Mouse (Mus musculus): ENCODE measurements at regions not wholly inside any gene's neighbourhood (a gene's known extent, or its start where the extent isn't known, plus 50 kb on each side); places are given as distances from the start of the nearest gene placed in this dataset.
A peak's percentile ranks its signal among the peaks of the same experiment; 100 is the strongest.

DNA sequence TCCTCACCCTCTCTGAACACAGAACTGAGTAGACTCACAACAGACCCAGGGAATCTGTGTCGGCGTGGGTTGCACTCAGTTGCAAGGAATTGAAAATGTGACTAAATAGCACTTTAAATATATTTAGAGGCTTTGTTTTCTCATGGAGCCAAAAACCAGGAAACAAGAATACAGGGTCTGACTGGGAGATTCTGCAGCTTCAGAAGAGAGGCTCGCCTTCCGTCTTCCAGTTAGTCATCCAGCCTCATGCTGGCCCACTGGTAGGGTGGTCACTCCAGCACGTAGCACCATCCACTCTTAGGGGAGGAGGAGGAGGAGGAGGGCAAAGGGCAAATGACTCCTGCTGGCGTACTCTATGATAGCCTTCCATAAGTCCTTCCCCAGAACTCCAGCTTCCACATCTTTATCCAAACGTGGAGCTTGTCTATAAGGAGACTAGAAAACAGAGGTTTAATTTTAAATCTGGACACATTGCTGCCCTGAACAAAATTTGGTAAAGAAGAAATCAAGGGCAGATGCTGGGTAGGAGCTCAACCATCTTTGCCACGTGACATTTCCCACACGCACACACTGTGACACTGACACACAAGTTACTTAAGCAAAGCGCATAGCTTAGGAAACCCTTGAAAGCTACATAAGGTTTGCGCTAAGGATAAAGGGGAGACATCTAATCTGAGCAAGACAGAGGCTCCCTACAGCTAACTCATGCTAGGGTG, 60.8 kb downstream of the Mis18a start:
- DNase-seq: no peak
- intact Hi-C loops (cut with DNase I): no loop called here

DNA sequence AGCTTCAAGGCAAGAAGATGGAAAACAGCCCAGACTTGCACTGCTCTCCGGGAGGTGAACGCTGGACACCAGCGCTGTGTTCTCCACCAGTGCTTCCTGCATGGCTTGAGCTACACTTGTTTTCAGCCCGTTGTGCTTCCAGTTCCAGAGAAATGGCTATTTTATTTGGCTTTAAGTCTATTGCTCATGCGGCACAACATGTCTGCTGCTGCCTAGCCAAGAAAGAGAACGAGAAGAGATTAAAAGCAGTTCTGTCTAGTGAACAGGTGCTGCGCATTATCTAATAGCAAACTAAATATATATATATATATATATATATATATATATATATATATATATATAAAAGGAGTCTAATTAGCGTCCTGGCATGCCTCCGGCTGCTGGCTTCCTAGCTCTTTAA, 63.1 kb downstream of the Mis18a start:
- DNase-seq: peak; percentile 13
- intact Hi-C loops (cut with DNase I): no loop called here

DNA sequence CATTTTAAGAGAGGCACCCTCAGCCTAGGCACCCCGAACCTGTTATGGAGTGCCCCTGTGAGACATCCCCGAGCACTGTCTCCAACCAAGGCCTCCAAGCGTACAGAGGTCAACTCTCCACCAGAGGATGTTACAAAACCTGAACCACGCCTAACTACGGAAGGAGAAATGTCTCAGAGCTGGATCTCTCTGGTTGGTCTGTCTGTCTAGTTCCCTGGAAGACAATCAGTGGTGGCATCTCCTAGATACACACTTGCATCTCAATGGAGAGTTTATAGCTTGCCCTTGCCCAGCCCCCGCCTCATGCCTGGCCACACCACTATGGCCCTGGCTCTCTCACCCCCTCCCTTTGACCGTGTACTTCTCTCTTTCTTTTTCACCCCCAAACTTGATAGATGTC, 69.2 kb downstream of the Mis18a start:
- no peak for DNase-seq
- intact Hi-C loops (cut with DNase I): no loop called here

DNA sequence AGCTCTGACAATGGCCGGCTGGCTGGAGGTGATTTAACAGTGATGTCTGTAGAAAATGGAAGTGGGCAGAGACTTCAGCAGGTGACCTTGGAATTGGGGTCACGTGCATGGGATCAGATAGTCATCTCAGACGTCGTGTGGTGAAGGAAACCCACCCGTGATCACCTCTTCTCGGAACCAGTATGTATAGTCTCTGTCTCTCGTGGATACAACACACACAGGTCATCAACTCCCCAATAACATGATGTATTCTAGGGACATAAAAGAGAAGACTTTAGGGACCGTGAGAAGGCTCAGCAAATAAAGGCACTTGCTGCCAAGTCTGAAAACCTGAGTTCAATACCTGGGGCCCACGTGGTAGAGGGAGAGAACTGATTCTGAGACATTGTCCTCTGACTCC, 70.2 kb downstream of the Mis18a start:
- no peak for DNase-seq
- intact Hi-C loops (cut with DNase I): no loop called here

DNA sequence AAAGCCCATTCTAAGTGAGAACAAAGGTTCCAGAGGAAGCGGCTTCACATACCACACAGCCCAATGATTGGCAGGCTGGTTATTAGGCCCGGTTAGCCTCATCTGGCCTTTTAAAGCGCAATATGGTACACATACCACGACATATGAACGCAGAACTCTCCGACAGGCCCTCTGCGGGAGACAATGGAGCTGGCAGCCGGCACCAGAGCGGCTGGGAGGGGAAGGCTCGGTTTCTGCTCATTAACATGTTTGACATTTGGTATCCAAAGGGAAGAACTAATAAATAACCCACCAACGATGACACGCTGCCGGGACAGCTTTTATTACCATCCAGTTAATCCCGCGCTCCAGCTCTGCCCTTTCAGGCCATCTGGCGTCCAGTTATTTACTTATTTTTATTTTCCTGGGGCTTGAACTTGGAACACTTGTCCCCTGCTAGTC, 70.6 kb downstream of the Mis18a start:
- intact Hi-C loops (cut with DNase I): no loop called here
- peak; percentile 74 for DNase-seq

DNA sequence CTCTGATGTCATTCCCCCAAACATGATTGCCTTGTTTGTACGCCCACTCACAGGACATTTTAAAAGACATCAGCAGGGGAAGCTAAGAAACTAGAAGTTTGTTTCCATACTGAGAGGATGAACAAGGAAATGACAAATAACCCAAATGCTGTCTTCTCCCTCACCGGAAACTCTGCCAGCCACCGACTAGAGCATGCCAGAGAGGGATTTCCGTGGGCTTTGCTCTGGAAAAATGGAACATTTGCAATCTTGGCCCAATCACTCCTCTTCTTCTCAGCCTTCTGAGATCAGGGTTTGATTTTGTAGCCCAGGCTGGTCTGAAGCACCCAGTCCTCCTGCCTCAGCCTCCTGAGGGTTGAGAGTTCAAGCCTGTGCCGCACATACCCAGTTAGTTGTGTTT, 72.4 kb downstream of the Mis18a start:
- DNase-seq: no peak
- intact Hi-C loops (cut with DNase I): no loop called here

DNA sequence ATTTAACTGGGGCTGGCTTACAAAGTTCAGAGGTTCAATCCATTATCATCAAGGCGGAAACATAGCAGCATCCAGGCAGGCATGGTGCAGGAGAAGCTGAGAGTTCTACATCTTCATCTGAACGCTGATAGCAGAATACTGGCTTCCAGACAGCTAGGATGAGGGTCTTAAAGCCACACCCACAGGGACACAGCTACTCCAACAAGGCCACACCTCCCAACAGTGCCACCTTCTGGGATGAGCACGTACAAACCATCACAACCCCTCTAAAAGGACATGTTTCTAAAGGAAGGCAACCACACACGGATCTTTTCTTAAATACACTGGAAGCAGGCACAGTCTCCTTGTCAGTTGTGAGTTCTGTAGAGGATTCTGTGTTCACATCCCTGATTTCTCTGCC, 74.4 kb downstream of the Mis18a start:
- intact Hi-C loops (cut with DNase I): no loop called here
- DNase-seq: no peak

DNA sequence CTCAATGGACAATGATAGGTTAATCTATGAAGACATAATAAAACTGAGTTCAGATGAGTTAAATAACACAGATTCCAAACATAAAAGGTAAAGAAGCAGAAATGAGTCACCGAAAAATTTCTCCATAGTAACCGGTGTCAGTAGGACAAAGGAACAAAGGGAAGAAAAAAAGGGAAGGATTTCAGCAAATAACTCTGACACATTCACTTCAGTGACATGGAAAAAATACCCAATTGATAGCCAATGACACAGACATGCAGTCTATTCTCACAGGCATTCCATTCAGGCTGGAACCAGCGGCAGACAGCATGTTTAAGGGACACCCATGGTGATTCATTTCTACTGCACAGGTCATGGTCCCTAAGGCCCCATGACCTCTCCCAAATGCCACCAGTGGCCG, 79.0 kb downstream of the Mis18a start:
- DNase-seq: no peak
- intact Hi-C loops (cut with DNase I): no loop called here

DNA sequence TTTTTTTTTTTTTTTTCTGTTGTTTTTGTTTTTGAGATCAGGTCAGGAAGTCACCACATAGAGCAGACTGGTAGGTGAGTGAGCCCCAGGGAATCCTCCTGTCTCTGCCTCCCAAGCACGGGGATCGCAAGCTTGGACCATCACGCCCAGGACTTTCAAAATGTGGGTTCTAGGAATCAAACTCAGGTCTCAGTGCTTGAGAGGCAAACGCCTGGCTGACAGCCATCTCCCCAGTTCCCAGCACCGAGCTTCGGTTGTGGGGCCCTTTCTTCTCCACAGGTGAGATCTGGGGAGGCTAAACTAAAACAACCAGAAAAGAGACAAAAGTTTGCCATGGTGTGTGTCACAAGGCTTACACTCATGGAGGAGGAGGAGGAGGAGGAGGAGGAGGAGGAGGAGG, 84.5 kb downstream of the Mis18a start:
- intact Hi-C loops (cut with DNase I): no loop called here
- DNase-seq: no peak

DNA sequence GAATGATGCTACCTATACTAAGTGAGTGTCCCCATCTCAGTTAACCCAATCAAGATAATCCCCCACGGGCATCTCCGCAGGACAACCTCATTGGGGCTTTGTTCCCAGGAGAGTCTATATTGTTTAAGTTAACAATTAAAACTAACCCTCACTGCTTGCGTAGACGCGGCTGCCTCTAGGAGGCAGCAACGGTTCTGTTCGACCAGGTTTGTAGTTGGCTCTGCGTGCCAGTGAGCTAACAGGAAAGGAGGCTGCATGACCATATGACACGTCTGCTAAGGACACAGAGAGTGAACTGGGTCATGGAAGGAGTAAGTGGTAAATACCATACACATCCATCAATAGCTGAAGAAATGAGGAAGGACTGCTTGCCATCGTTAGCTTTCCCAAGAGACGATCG, 92.0 kb downstream of the Mis18a start:
- DNase-seq: no peak
- intact Hi-C loops (cut with DNase I): no loop called here

DNA sequence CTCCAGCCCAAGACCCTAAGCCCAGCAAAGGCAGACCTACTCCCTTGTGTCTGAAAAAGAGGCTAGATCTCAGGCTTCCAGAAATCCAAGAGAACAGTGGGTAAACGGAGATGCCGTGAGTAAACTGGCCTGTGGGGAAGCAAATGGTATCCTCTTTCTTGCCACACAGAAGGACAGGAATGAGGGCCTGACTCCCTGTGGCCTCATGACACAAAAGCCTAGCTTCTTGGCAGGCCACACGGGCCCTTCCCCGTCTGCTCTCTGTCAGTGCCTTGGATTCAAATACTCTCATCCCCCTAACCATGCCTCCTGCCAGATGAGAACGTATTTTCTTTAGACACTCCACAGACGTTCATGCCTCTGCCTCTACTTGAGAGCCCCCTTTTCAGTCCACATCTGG, 97.2 kb downstream of the Mis18a start:
- intact Hi-C loops (cut with DNase I): no loop called here
- peak; percentile 48 for DNase-seq

DNA sequence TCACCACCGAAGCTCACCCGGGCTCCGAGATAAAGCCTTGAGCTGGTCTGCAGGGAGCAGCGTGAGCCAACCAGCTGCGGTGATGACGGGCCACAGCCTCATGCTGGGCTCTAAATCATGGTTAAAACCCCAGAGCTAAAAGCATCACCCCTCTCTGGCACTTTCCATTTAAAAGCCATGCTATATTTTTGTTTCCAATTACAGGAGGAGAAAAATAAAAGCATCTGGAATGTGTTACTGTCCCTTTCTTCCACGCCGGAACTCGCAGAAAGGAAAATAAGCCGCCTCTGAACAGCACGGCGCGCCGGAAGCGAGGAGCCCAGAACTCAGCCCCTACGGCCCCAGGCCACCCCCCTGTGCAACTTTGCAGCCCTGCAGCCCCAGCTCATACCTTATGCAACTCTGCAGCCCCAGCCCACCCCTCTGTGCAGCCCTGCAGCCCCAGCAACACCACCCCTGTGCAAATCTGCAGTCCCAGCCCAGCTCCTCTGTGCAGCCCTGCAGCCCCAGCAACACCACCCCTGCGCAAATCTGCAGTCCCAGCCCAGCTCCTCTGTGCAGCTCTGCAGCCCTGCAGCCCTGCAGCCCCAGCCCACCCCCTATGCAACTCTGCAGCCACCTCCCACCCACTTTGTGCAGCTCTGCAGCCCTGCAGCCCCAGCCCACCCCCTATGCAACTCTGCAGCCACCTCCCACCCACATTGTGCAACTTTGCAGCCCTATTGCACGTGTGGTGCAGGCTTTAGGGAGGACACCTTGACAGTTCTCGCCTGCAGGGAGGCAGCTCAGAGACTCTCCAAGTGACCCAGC, 97.9 kb downstream of the Mis18a start:
- DNase-seq: no peak
- intact Hi-C loops (cut with DNase I): no loop called here

DNA sequence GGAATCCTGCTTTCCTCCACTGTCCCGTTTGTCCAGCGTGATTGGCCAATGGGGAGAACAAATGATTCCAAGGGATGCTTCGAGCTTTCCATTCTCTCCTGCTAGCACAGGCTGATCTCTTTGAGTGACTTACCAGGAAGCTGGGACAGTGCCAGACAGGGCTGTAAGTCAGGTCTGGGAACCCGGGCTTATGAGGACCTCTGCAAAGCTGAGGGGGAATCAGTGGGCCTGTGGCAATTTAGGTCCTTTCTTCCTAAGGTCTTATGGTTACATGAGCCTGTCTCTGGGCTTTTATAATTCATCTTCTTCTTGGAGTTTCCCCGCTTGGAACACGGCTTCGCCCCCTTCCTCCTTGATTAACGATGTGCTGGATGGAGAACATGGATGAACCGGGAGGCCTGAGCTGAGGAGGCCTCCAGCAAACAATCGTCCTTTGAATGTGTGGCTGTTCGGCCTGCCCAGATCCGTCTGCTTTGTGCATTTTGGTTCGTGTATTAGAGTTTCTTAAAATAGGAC, 98.5 kb downstream of the Mis18a start:
- intact Hi-C loops (cut with DNase I): no loop called here
- DNase-seq: no peak

DNA sequence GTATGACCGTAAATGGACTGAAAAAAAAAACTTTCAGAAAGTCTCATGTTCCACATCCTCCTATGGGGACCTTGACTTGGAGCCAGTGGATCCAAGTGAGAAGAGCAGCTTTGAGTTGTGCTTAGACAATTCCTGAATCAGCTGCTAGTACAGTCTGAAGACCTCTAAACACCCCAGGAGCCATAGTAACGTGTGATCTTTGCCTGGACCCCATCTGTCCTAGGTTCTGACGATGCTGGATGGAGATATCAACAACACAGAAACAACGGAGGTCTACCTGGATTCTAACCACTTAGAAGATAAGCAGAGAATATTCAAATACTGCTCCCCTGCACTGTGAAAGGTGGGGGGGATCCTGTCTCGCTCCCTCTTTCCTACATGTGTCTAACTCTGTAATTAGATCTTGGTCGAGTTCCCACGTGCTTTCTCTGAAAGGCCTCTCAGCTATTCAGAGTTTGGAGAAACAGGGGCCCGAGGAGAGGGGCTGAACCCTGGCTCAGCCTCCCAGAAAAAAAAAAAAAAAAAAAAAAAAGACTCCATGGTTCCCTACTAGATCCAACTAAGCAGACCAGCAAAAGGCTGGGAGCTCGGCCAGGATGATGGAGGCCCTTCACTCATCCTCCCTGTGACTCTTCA, 101.1 kb downstream of the Mis18a start:
- DNase-seq: no peak
- intact Hi-C loops (cut with DNase I): no loop called here

DNA sequence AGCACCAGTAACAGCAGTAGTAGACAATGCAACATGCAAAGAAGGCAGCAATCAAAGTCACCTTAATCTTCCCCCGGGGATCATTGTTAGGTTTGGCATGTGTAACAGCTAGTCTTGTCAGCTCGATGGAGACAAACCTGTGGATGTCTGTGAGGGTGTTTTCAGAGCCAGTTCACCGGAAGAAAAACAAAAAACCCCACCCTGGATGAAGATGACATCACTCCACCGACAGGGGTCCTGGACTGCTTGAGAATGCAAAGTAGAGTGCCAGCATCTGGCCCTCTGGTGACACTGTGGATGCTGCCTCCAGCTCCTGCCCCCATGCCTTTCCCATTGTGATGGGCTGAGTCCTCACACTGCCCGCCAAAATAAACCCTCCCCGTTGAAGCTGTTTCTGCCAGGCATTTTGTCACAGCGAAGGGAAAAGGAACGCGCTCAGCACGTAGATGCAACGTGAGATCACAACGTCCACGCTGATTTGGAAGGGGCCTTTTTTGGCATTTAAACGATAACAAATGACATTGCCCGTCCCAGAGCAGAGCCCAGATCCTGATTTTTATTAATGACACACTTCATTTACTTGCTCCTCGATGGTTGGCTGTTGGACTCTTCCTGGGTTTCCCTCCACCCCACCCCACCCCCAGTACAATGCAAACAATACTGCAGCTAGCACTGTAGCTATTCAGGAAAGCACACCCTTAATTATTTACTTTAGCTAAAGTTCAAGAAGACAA, 101.7 kb downstream of the Mis18a start:
- no peak for DNase-seq
- intact Hi-C loops (cut with DNase I): no loop called here

DNA sequence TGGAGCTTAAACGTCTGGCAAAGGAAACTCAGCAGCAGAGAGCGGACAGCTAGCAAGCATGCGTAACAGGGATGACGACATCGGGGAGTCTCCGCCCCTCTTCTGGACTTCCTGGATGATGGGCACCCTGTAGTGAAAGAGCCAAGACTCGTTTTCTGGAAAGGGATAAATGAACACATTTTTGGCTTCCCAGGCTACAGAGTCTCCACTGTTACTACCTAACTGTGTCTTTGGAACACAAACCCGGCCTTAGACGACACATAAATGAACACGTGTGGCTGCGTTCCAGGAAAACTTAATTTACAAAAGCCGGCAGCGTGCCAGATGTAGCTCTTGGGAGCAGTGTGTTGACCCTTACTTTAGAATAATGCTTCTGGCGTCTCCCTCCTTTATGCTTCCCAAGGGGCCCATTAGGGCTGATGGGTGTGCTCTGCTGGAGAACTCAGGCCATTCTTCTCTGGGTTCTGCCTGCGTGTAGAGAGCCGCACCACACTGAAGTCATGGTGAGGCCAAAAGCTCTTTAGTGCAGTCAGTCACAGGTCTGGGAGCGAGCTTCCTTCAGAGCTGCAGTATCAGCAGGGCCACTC, 103.1 kb downstream of the Mis18a start:
- intact Hi-C loops (cut with DNase I): no loop called here
- DNase-seq: peak; percentile 67

DNA sequence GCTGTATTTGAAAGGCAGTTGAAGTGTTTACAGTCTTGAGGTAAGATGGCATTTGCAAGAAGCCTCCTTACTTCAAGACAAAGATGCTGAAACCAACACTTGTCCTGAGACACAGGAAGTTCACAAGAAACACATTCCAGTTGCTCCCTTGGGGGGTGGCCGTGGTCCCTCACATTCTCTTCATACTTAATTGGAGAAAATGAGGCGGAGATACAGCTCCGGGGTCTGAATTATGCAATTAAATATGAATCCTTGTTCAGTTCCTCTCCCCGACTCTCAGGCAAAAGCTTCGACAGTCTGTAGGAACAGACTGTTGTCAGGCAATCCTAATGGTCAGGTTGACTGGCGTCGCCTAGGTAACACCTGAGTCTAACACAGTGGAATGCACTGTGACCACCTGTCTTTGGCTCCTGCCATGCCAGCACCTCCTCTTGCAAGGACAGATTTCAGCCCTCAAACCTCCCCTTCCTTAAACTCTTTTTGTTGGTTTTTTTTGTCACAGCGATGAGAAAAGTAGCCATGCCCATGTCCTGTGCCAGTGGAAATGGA, 104.5 kb downstream of the Mis18a start:
- DNase-seq: no peak
- intact Hi-C loops (cut with DNase I): no loop called here

DNA sequence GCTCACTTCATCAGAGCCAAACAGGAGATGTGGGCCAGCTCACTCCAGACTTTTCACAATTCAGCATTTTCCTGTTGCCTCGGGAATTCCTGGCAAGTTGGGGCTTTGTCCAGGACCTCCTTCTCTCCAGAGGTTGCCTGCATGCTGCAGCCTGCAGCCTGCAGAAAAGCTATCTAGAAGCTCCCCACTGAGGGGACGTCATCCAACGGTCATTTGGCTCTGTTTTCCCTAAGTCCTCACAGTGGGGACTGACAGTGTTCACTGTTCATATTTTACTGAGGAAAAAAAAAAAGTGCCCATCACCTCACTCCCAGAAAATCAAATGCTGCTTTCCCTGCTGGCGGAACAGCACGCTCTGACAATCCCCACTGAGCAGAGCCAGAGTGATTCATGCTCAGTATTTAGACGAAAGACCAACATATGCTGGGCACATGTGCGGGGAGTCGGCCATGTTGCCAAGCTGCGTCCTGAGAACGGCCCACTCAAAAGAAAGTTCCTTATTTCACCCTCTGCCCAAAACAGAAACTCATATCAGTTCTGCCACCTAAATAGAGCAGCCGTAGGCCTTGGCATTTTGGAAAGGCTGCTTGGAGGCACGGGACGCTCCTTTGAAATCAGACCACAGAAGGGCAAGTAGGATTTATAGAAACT, 105.3 kb downstream of the Mis18a start:
- peak; percentile 37 for DNase-seq
- intact Hi-C loops (cut with DNase I): no loop called here

DNA sequence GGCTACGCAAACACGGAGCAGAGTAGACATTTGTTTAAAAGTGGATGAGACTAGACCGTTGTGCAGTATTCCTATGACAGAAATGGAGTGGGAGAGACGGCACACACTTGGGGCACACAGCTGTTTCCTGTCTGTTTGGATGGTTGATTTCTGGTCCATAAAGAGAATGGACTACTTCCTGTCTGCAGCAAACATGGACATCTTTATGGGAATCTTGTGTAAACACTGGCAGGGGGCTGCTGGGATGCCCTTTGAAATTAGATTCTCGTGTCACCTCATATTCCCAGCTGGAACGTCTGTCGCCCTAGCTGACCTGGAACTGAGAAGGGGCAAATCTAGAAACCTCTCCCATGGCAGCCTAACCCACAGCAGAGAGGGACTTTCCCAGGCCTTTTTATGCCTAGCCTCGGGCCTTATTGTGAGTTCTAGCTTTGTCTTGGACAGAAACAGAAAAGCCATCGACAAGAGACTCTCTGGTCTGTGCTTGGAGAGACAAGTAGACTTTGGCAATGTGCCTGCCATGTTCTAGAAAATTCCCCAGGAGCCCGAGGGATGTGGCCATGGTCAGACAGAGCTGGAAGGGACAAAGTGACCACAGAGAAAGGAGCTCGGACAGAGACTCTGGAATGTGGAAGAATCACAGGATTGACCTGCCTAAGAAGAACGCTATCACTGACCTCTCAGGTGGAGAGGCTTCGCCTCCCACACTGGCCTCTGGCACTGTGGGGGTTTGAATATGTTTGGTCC, 107.5 kb downstream of the Mis18a start:
- no peak for DNase-seq
- intact Hi-C loops (cut with DNase I): no loop called here

All from left cerebral cortex, postnatal 4 days (tissue).